Mouse (Mus musculus): Measurements from ENCODE around the gene Gabbr2. TPM values are rescaled to one million over a fixed set of nuclear protein-coding genes. Genes with fewer than 3 reads are reported as not detected.

Gene Gabbr2
- polyA plus RNA-seq, 1 experiment, result not detected

DNA sequence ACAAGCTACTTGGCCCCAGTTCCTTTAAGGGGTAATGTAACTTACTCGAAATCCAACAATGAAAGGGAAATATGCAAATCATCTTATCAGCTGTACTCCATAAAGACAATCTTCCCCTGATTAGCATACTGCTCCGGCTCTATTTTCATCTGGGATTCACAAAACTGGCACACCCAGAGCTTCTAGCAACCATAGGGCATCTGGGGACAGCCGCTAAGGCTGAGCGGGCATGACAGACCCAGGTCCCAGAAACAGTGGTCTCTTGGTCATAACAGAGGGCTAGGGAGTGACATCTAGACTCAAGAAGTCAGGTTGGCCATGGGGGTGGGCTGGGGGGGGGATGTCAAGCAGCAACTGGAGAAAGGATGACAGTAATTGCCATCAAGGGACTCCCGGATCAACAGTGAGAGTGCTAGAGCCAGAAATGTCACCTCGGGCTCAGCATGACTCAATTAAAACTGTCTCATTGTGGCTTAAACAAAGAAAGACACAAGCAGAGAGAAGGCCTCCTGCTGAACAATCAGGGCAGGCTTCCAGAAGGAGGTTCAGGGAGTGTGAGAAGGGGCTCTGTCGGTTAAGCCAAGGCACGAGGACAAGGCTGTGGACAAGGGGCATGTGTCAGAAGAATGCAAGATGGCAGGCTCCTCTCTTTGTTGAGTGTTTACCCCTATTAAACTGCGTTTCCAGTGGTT lies 59.8 kb downstream of the Gabbr2 start:
- no peaks in the 10 kb centered on the region; the same call in 1 of the 2 replicates for H3K9me3 ChIP-seq

DNA sequence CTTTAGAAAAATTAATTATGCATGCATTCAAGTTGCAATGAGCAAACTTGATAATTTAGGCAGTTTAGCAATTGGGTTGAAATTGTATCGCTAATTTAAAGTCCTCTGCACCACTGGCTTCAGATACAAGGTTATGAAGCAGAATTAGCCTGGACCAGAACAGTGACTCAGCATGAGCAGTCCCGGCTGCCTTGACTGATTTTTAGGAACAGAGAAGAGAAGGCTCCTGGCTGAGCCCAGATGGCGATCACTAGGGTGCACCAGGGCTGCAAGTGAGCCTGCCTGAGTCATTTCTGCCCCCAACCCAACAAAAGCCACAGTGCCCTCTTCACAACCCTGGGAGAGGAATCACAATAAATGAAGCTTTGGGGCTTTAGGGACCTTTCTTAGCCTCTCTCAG lies 63.6 kb downstream of the Gabbr2 start:
- H3K27me3 ChIP-seq (replicated peaks), result peaks cover 31% of the 10 kb centered on the region
- H3K9me3 ChIP-seq, result no peaks in the 10 kb centered on the region; the same call in 1 of the 2 replicates
- no peaks in the 10 kb centered on the region for H3K36me3 ChIP-seq (replicated peaks; ENCODE audit: low read length)
- TF ChIP-seq FLI1 (IDR thresholded peaks at IDR 0.05; ENCODE audit: low read length), result no peak
- H3K4me1 ChIP-seq, result peaks cover 14% of the 10 kb centered on the region
- no peak overlapping the region for H3K4me3 ChIP-seq (replicated peaks)

More for the DNA sequence above, 59.8 kb downstream of the Gabbr2 start:
- peaks cover 14% of the 10 kb centered on the region for H3K4me1 ChIP-seq
- TF ChIP-seq GATA1 (IDR thresholded peaks at IDR 0.05; ENCODE audit: borderline replicate concordance, low read length), result no peak
- peaks cover 42% of the 10 kb centered on the region for H3K27me3 ChIP-seq (replicated peaks)
- no peaks in the 10 kb centered on the region for H3K36me3 ChIP-seq (replicated peaks; ENCODE audit: low read length)
- no peak overlapping the region for H3K4me3 ChIP-seq (replicated peaks)

DNA sequence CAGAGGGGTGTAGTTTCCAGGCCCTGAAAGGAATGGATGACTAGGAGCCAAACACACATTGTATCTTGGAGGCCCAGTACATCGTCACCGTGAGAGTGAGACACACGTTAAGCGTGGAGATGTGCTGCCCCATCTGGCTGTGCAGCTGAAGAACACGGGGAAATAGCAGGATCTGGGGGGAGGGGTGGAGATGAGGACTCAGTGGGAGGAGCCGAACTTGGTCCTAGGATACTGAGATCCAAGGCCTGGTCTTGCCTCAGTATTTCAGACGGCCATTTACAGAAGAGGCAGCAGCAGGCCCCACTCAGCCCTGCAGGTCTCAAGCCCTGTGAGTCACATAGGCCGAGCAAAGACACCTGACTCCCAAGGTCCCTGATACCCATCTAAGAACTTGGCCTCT lies 72.5 kb downstream of the Gabbr2 start:
- no peak for TF ChIP-seq GATA1 (IDR thresholded peaks at IDR 0.05; ENCODE audit: borderline replicate concordance, low read length)
- TF ChIP-seq FLI1 (IDR thresholded peaks at IDR 0.05; ENCODE audit: low read length), result no peak
- H3K4me3 ChIP-seq (replicated peaks), result no peak overlapping the region
- H3K4me1 ChIP-seq, result peaks cover 9% of the 10 kb centered on the region; the same call in 1 of the 2 replicates
- H3K27me3 ChIP-seq (replicated peaks), result peaks cover 23% of the 10 kb centered on the region
- H3K36me3 ChIP-seq (replicated peaks; ENCODE audit: low read length), result no peaks in the 10 kb centered on the region
- H3K9me3 ChIP-seq, result no peaks in the 10 kb centered on the region

DNA sequence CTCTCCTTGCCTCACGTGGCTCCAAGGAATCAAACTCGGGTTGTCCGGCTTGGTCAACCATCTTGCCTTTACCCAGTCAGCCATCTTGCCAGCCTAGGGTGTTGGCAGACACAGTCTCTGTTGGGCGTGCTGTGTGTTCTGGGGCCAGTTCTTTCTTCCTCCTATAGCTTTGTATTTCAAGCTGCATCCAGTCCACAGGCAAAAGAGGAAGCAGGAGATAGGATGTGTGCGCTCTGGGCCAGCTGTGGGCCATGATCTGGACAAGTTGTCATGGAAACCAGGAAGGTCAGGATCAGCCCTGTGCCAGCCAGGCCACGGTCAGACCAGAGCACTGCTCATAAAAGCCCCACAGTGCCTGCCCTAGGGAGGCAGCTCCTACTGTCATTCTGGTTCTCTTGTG lies 74.9 kb downstream of the Gabbr2 start:
- H3K4me1 ChIP-seq, result peaks cover 9% of the 10 kb centered on the region; the same call in 1 of the 2 replicates
- H3K36me3 ChIP-seq (replicated peaks; ENCODE audit: low read length), result no peaks in the 10 kb centered on the region
- TF ChIP-seq FLI1 (IDR thresholded peaks at IDR 0.05; ENCODE audit: low read length), result no peak
- no peak for TF ChIP-seq GATA1 (IDR thresholded peaks at IDR 0.05; ENCODE audit: borderline replicate concordance, low read length)
- H3K27me3 ChIP-seq (replicated peaks), result peaks cover 19% of the 10 kb centered on the region
- H3K9me3 ChIP-seq, result no peaks in the 10 kb centered on the region
- no peak overlapping the region for H3K4me3 ChIP-seq (replicated peaks)

DNA sequence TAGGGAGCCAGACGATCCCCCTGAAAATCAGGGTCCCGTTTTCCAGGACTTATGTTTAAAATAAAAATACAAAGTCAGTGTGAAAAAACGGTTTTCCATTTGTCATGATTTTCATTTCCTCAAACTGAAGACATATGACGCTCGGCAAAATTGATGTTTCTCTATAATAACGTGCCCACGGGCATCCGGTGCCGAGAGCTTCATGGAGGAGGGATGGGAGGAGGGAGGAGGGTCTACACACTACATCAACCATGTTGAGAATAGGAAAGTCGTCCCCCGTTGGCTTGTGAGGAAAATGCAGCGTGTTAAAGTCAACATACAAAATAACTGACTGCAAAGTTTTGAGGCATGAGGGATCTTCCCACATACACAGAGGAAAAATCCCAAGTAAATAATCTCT lies 75.7 kb downstream of the Gabbr2 start:
- Histone ChIP-seq H3K27me3 (replicated peaks) (peaks cover 19% of the 10 kb centered on the region), H3K9me3 (no peaks in the 10 kb centered on the region), H3K4me1 (peaks cover 9% of the 10 kb centered on the region; the same call in 1 of the 2 replicates), H3K4me3 (replicated peaks) (no peak overlapping the region), H3K36me3 (replicated peaks; ENCODE audit: low read length) (no peaks in the 10 kb centered on the region)
- TF ChIP-seq GATA1 (IDR thresholded peaks at IDR 0.05; ENCODE audit: borderline replicate concordance, low read length) (no peak), FLI1 (IDR thresholded peaks at IDR 0.05; ENCODE audit: low read length) (no peak)

DNA sequence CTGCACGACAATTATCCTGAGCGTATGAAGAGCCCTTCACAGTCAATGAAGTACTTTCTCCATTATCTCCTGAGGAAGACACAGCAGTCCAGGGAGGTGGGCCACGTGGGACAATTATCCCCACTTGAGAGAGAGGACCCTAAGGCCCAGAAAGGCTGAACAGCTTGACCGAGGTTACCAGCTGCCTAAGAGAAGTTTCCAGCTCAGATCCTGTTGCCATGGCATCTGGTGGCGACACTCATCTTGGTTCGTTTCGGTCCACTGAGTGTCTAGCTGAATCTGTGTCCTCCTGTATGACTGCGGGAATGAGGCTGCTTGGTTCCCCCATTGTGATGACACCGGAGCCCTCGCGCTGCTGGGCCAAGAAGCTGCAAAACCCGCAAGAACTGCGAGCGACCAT lies 76.2 kb downstream of the Gabbr2 start:
- no peaks in the 10 kb centered on the region for H3K36me3 ChIP-seq (replicated peaks; ENCODE audit: low read length)
- H3K9me3 ChIP-seq, result no peaks in the 10 kb centered on the region
- H3K4me3 ChIP-seq (replicated peaks), result no peak overlapping the region
- H3K4me1 ChIP-seq, result peaks cover 9% of the 10 kb centered on the region; the same call in 1 of the 2 replicates
- H3K27me3 ChIP-seq (replicated peaks), result peaks cover 18% of the 10 kb centered on the region
- TF ChIP-seq FLI1 (IDR thresholded peaks at IDR 0.05; ENCODE audit: low read length) (no peak), GATA1 (IDR thresholded peaks at IDR 0.05; ENCODE audit: borderline replicate concordance, low read length) (no peak)

DNA sequence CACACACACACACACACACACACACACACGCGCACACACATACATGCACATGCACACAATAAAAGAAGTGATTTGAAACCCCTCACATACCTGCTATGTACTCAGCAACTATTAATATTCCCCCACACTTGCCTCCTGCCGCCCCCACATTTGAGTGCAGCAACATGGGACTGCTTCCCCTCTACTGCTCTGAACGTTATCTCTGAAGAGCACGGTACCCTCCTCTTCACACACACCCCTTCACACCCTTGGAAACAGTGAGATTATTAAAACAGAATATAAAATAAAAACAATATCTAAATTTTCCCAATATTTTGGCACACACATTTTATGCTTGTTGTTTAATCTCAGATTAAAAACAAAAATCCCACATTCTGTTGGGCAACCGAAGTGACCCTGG lies 77.1 kb downstream of the Gabbr2 start:
- peaks cover 9% of the 10 kb centered on the region; the same call in 1 of the 2 replicates for H3K4me1 ChIP-seq
- no peak overlapping the region for H3K4me3 ChIP-seq (replicated peaks)
- H3K36me3 ChIP-seq (replicated peaks; ENCODE audit: low read length), result no peaks in the 10 kb centered on the region
- no peak for TF ChIP-seq FLI1 (IDR thresholded peaks at IDR 0.05; ENCODE audit: low read length)
- TF ChIP-seq GATA1 (IDR thresholded peaks at IDR 0.05; ENCODE audit: borderline replicate concordance, low read length), result no peak
- H3K9me3 ChIP-seq, result peaks cover 7% of the 10 kb centered on the region
- H3K27me3 ChIP-seq (replicated peaks), result peaks cover 16% of the 10 kb centered on the region

DNA sequence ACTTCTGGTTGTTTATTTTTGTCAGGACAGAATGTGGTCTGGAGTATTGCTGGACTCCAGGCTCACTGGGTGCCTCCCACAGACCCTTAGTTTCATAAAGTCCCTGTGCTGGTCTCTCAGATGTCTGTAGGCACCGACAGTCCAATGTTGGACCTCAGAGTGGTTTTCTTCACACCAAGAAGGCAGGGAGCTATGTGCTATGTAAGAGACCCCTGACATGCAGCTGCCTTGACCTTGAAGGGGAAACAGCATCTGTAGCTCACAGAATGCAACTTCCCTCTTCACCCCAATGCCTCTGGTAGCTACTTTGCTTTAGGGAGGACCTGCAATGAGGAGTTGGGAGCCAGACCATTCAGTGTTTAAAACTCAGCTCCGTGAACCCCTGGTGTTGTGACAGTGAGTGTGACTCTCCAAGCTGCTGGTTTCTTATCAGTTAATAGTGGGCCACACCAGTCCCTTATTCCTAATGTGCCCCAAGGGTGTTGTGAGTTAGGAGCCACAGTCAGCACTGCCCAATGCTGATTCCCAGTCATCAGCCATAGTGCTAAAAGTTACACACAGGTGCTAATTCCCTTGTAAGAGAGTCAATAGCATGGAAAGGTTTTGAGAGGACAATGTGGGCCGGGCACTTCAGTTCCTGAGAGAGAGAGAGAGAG lies 85.5 kb downstream of the Gabbr2 start:
- peaks cover 12% of the 10 kb centered on the region; the same call in 1 of the 2 replicates for H3K4me1 ChIP-seq
- no peak overlapping the region for H3K4me3 ChIP-seq (replicated peaks)
- H3K9me3 ChIP-seq, result peaks cover 14% of the 10 kb centered on the region
- TF ChIP-seq FLI1 (IDR thresholded peaks at IDR 0.05; ENCODE audit: low read length), result no peak
- TF ChIP-seq GATA1 (IDR thresholded peaks at IDR 0.05; ENCODE audit: borderline replicate concordance, low read length), result no peak
- no peaks in the 10 kb centered on the region for H3K36me3 ChIP-seq (replicated peaks; ENCODE audit: low read length)
- H3K27me3 ChIP-seq (replicated peaks), result peaks cover 13% of the 10 kb centered on the region

DNA sequence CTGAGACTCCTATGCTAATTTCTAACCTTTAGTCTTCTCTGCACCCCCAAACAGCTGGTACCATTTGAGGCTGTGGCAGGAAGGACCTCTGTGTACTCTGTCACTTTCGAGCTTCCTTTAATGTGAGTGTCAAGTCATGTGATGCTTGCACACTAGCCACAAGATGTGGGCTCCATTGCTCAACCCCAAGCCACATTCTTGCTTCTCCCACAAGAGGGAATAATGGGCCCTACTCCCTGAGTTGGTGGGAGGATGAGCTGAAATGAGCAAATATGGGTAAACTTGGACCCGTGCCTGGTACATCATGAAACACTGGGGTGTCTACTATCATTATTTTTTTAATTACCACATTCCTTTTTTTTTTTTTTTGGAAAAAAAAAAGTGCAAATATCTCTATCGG lies 86.5 kb downstream of the Gabbr2 start:
- Histone ChIP-seq H3K9me3 (peaks cover 12% of the 10 kb centered on the region), H3K4me3 (replicated peaks) (no peak overlapping the region), H3K27me3 (replicated peaks) (peaks cover 15% of the 10 kb centered on the region), H3K36me3 (replicated peaks; ENCODE audit: low read length) (no peaks in the 10 kb centered on the region), H3K4me1 (peaks cover 12% of the 10 kb centered on the region; the same call in 1 of the 2 replicates)
- no peak for TF ChIP-seq GATA1 (IDR thresholded peaks at IDR 0.05; ENCODE audit: borderline replicate concordance, low read length)
- no peak for TF ChIP-seq FLI1 (IDR thresholded peaks at IDR 0.05; ENCODE audit: low read length)

DNA sequence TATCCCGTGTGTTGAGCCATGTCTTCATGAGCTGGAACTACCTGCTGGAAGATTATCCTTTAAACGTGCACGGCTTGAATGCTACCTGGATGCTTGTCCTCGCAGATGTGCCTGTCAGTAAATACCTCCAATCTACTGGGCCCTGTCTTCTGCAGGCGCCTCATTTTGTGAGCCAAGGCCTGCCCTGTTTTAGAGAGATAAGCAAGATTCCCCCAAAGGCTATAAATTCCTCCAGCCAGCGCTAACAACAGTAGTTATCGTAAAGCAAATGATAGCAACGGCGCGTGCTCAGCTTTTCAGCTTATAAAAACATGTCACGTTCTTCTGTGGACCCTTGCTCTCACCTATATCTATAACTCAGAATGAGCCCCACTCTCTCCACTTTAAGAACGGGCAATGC lies 87.5 kb downstream of the Gabbr2 start:
- peaks cover 2% of the 10 kb centered on the region for H3K9me3 ChIP-seq
- no peak overlapping the region for H3K4me3 ChIP-seq (replicated peaks)
- TF ChIP-seq FLI1 (IDR thresholded peaks at IDR 0.05; ENCODE audit: low read length), result no peak
- no peak for TF ChIP-seq GATA1 (IDR thresholded peaks at IDR 0.05; ENCODE audit: borderline replicate concordance, low read length)
- no peaks in the 10 kb centered on the region for H3K36me3 ChIP-seq (replicated peaks; ENCODE audit: low read length)
- H3K27me3 ChIP-seq (replicated peaks), result peaks cover 20% of the 10 kb centered on the region
- peaks cover 12% of the 10 kb centered on the region; the same call in 1 of the 2 replicates for H3K4me1 ChIP-seq

Data from megakaryocyte, embryonic 14.5 days (primary cell).